Mouse (Mus musculus): ENCODE results near the gene Nudt22. TPM values are rescaled to one million over a fixed set of nuclear protein-coding genes. Genes with fewer than 3 reads are reported as not detected.

Nudt22 gene
- polyA plus RNA-seq (2012; ENCODE audit: insufficient read depth, insufficient read length, missing spikeins), result 10.9 and 11.7 TPM in 2 replicates

- Histone ChIP-seq H3K27ac (replicated peaks; ENCODE audit: low read depth, low read length) (peak within 1 kb of the TSS; percentile 64; the same call in 1 of the 2 replicates), H3K4me1 (ENCODE audit: control insufficient read depth, insufficient read depth, insufficient read length, low read length) (peaks cover 13% of the 10 kb centered on the region), H3K4me3 (ENCODE audit: insufficient read depth, low read depth, low read length) (peak within 1 kb of the TSS; percentile 87)
Measured at GRCm38 (mm10) chr19:6996006-6996405, at the start of gene Nudt22, which contains the start of gene Trpt1. Nudt22 (minus strand) TSS chr19:6996117. Trpt1 (plus strand) TSS chr19:6996131.

- Histone ChIP-seq H3K4me1 (ENCODE audit: control insufficient read depth, insufficient read depth, insufficient read length, low read length) (peaks cover 4% of the 10 kb centered on the region; the same call in 1 of the 2 replicates), H3K27ac (replicated peaks; ENCODE audit: low read depth, low read length) (no peak overlapping the region), H3K4me3 (ENCODE audit: insufficient read depth, low read depth, low read length) (no peak overlapping the region)
Measured at GRCm38 (mm10) chr19:7044706-7045105, 48.8 kb upstream of the Nudt22 start.

DNA sequence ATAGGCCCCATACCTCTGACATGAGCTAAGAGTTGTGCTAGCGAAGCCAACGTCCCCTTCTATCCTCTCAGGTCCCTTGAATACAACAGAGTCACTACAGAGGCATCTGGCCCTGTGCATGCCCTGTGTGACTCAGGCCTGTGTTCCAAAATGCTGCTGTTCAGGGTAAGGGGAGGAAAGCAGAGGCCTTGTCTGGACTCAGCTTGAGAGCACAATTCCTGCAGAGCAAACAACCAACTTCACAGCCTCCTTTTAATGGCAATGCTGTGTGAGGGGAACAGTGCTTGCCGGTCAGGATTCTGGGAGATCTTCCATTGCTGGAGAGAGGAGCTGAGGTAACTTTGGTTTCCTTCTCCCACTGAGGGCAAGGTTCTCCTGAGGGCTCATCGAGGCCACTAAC lies 48.4 kb upstream of the Nudt22 start:
- no peak overlapping the region for H3K27ac ChIP-seq (replicated peaks; ENCODE audit: low read depth, low read length)

DNA sequence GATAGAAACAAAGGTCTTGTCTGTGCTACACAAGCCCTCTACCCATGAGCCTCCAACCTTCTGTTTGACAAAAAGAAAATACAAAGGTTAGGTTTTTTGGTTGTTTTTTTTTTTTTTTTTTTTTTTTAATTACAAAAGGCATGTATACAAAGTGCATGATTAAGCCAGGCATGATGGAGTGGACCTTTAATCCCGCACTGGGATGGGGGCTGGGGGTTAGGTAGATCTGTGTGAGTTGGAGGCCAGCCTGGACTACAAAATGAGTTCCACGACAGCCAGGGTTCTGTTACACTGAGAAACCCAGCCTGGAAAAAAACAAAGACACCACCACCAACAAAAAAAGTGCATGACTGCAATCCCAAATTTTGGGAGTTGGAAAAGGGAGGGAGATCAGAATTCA lies 45.3 kb upstream of the Nudt22 start:
- H3K27ac ChIP-seq (replicated peaks; ENCODE audit: low read depth, low read length), result no peak overlapping the region; the same call in 1 of the 2 replicates
- peaks cover 6% of the 10 kb centered on the region; the same call in 1 of the 2 replicates for H3K4me1 ChIP-seq (ENCODE audit: control insufficient read depth, insufficient read depth, insufficient read length, low read length)
- H3K4me3 ChIP-seq (ENCODE audit: insufficient read depth, low read depth, low read length), result no peak overlapping the region

More for the DNA sequence above, 48.4 kb upstream of the Nudt22 start:
- Histone ChIP-seq H3K4me3 (ENCODE audit: insufficient read depth, low read depth, low read length) (no peak overlapping the region), H3K4me1 (ENCODE audit: control insufficient read depth, insufficient read depth, insufficient read length, low read length) (peaks cover 4% of the 10 kb centered on the region; the same call in 1 of the 2 replicates)

DNA sequence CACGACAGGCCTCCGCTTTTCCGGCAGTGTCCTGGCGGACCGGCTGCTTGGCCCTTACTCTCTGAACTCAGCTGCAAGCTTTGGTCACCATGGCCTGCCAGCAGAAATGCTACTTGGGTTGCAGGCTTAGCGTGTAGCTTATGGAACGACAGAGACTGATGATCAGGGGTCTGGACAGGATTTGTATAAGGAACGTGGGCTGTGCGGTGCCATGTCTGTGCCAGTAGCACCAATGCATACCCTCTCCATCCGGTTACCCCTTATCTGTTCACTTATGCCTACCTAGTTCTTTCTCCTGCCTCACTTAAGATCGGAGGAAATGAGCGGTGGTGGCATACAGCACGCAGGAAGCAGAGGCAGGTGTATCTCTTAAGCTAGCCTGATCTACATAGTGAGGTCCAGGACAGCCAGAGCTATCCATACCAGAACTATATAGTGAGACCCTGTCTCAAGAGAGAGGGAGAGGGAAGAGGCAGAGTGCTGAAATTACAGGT lies 44.8 kb upstream of the Nudt22 start:
- peak overlapping the region; percentile 90 for H3K27ac ChIP-seq (replicated peaks; ENCODE audit: low read depth, low read length)
- peaks cover 6% of the 10 kb centered on the region; the same call in 1 of the 2 replicates for H3K4me1 ChIP-seq (ENCODE audit: control insufficient read depth, insufficient read depth, insufficient read length, low read length)
- H3K4me3 ChIP-seq (ENCODE audit: insufficient read depth, low read depth, low read length), result peak overlapping the region; percentile 74

DNA sequence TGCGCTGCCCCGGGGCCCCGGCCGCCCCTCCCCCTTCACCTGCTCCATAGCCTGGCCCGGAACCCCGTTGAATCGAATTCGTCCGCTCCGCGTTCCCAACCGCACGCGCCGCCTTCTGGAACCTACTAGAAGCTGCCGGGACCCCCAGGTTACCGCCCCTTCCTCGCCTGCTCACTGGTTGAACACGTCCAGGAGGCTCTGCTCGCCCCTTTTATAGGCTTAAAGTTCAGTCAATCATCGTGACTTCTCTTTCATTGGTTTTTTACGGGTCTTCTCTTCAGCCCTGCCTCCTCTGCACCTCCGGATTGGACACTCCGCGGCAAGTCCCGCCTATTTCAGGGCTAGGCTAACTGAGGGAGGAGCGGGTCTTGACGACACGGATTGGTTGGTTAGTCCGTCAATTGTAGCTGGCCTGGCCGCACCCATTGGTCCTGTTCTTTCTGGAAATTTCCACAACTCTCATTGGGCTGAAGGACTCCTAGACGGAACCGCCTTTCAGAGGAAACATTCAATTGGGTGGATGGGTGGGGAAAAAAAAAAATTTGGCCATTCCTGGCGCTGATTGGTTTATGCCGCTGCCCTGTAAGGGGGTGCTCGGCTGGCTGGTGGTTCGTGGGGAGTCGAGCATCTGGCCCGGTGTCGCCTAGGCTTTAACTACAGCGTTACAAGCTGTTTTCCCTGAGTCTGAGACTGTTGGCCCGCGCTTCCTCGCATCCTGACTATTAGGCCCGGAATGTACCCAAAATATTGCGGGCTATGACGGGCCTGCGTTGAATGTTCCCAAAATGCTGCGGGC lies 44.1 kb upstream of the Nudt22 start, which contains the start of gene Stip1:
Gene Stip1, minus strand, starts transcription at position 127 of the 796 bp plus-strand sequence.
- Histone ChIP-seq H3K27ac (replicated peaks; ENCODE audit: low read depth, low read length) (peak within 1 kb of the TSS; percentile 90), H3K4me1 (ENCODE audit: control insufficient read depth, insufficient read depth, insufficient read length, low read length) (peaks cover 6% of the 10 kb centered on the region; the same call in 1 of the 2 replicates), H3K4me3 (ENCODE audit: insufficient read depth, low read depth, low read length) (peak within 1 kb of the TSS; percentile 86)

- H3K27ac ChIP-seq (replicated peaks; ENCODE audit: low read depth, low read length), result peak overlapping the region; percentile 20; the same call in 1 of the 2 replicates
- peak overlapping the region; percentile 86 for H3K4me3 ChIP-seq (ENCODE audit: insufficient read depth, low read depth, low read length)
- peaks cover 6% of the 10 kb centered on the region; the same call in 1 of the 2 replicates for H3K4me1 ChIP-seq (ENCODE audit: control insufficient read depth, insufficient read depth, insufficient read length, low read length)
Measured at GRCm38 (mm10) chr19:7039088-7039720, 43.3 kb upstream of the Nudt22 start.

- 0 out of 2 replicates have a peak, but pooled peaks cover 2% of the 10 kb centered on the region for H3K4me1 ChIP-seq (ENCODE audit: control insufficient read depth, insufficient read depth, insufficient read length, low read length)
- no peak overlapping the region for H3K4me3 ChIP-seq (ENCODE audit: insufficient read depth, low read depth, low read length)
- H3K27ac ChIP-seq (replicated peaks; ENCODE audit: low read depth, low read length), result no peak overlapping the region
Measured at GRCm38 (mm10) chr19:7034006-7034405, 38.1 kb upstream of the Nudt22 start.

- Histone ChIP-seq H3K27ac (replicated peaks; ENCODE audit: low read depth, low read length) (no peak overlapping the region), H3K4me1 (ENCODE audit: control insufficient read depth, insufficient read depth, insufficient read length, low read length) (no peaks in the 10 kb centered on the region), H3K4me3 (ENCODE audit: insufficient read depth, low read depth, low read length) (no peak overlapping the region)
Measured at GRCm38 (mm10) chr19:7029531-7029930, 33.6 kb upstream of the Nudt22 start.

DNA sequence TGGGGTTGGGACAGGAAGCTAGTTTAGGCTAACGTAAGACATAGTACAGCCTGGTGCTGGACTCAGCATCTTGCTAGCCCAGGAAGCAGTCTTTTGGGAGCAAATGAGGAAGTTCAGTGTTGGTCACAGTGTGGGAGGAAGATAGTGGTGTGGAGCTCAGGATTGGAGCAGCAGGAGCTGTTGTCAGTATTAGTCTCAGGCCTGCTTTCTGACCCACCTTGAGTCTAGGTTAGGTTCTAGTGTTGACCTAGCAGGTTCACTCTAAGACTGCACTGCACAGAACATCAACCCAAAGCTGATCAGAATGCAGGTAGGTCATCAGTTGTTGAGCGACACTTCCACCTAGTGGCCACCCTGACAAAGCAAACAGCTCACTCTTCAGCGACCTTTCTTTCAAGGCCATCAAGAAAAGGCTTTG lies 24.3 kb upstream of the Nudt22 start:
- H3K27ac ChIP-seq (replicated peaks; ENCODE audit: low read depth, low read length), result peak overlapping the region; percentile 85
- no peak overlapping the region for H3K4me3 ChIP-seq (ENCODE audit: insufficient read depth, low read depth, low read length)
- H3K4me1 ChIP-seq (ENCODE audit: control insufficient read depth, insufficient read depth, insufficient read length, low read length), result no peaks in the 10 kb centered on the region

DNA sequence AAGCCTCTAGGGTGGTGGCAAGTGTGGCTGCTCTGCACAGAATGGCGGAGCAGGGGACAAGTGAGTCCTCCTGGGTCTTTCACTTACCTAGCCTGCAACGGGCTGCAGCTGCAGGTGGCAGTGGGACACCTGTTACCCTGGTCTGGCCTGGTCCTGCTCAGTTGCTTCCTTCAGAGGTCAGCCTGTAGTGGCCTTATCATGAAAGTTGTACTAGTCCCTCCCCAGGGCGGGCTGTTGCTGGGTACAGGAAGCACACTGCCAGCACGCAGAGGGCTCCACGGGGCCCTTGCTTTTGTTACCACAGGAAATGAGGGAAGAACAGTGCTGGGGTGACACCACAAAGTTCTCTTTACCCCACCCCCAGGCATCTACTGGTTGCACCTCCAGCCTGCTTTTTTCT lies 23.3 kb upstream of the Nudt22 start, which contains the start of gene Fermt3:
Gene Fermt3, minus strand, starts transcription at position 279 of the 400 bp plus-strand sequence.
- Histone ChIP-seq H3K4me1 (ENCODE audit: control insufficient read depth, insufficient read depth, insufficient read length, low read length) (no peaks in the 10 kb centered on the region), H3K4me3 (ENCODE audit: insufficient read depth, low read depth, low read length) (peak within 1 kb of the TSS; percentile 41), H3K27ac (replicated peaks; ENCODE audit: low read depth, low read length) (peak within 1 kb of the TSS; percentile 85)

GRCm38 (mm10) chr19:7018546-7018945 lies 22.6 kb upstream of the Nudt22 start:
- Histone ChIP-seq H3K27ac (replicated peaks; ENCODE audit: low read depth, low read length) (peak overlapping the region; percentile 37), H3K4me3 (ENCODE audit: insufficient read depth, low read depth, low read length) (peak overlapping the region; percentile 41), H3K4me1 (ENCODE audit: control insufficient read depth, insufficient read depth, insufficient read length, low read length) (no peaks in the 10 kb centered on the region)

- Histone ChIP-seq H3K27ac (replicated peaks; ENCODE audit: low read depth, low read length) (peak overlapping the region; percentile 37), H3K4me3 (ENCODE audit: insufficient read depth, low read depth, low read length) (peak overlapping the region; percentile 19), H3K4me1 (ENCODE audit: control insufficient read depth, insufficient read depth, insufficient read length, low read length) (no peaks in the 10 kb centered on the region)
Measured at GRCm38 (mm10) chr19:7017541-7018457, 21.9 kb upstream of the Nudt22 start.

DNA sequence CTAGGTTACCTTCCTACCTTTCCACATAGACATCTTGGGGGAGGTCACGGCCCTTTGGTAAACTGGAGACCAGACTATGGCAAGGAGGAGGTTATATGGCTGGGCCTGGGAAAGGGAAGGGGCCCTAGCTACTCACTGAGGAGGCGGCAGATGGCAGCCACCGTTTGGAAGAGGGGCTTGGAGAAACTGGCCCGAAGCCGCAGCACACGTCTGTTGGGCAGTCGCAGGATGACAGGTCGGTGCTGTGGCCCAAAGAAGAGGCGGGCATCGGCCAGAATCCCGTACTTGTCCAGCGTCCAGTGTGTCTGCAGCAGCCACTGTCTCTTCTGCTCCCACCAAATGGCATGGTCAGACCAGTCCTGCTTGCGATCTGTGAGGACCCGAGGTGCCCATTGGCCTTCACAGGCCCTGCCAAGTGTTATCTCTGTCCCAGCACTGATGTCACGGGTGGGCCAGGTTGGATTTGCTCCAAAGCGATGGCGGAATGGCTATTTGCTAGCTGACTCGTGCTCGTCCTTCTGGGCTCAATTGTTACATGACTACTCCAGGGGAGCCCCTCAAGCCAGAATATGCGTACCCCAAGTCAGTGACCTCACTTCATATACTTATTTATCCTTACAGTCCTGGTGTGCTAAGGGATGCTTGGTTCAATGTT lies 18.7 kb upstream of the Nudt22 start:
- Histone ChIP-seq H3K4me1 (ENCODE audit: control insufficient read depth, insufficient read depth, insufficient read length, low read length) (no peaks in the 10 kb centered on the region), H3K27ac (replicated peaks; ENCODE audit: low read depth, low read length) (no peak overlapping the region), H3K4me3 (ENCODE audit: insufficient read depth, low read depth, low read length) (no peak overlapping the region)
